Mouse (Mus musculus) forebrain, embryonic 14.5 days (tissue): ENCODE measurements around the gene Gfi1. TPM values are rescaled to one million over a fixed set of nuclear protein-coding genes. Genes with fewer than 3 reads are reported as not detected.

Experiments
- ATAC-seq: fragments of 200-750 bp; cut with Nextera tagmentation; 2 replicates; pipeline ENCODE4 v1.8.0; 2017; ENCODE audit warnings: mild to moderate bottlenecking, moderate library complexity
- DNase-seq: peaks from one replicate; pipeline ENCODE4 v3.0.0-alpha.2; 2015; ENCODE audit warnings: low spot score
- H3K27ac ChIP-seq: fragments of 300-500 bp; sonication (generic); 2 replicates; pipeline ENCODE4 v1.5.1; 2014; ENCODE audit warnings: low read depth, mild to moderate bottlenecking, control low read depth, low read length, moderate library complexity
- H3K27me3 ChIP-seq: fragments of 300-500 bp; sonication (generic); replicated peaks from 2 replicates; pipeline ENCODE4 v1.6.1; 2014; ENCODE audit warnings: low read length, control low read depth, mixed read lengths; ENCODE audit not compliant: control insufficient read depth, insufficient read depth
- H3K36me3 ChIP-seq: fragments of 300-500 bp; sonication (generic); 2 replicates; pipeline ENCODE4 v1.6.1; 2014; ENCODE audit warnings: low read length, control low read depth; ENCODE audit not compliant: control insufficient read depth, insufficient read depth
- H3K4me1 ChIP-seq: fragments of 300-500 bp; sonication (generic); 2 replicates; pipeline ENCODE4 v1.6.1; 2014; ENCODE audit warnings: antibody characterized with exemption, low read length, control low read depth; ENCODE audit not compliant: control insufficient read depth, insufficient read depth
- H3K4me2 ChIP-seq: fragments of 300-500 bp; sonication (generic); 2 replicates; pipeline ENCODE4 v1.6.1; 2014; ENCODE audit warnings: mild to moderate bottlenecking, control low read depth, low read length
- H3K4me3 ChIP-seq: fragments of 300-500 bp; sonication (generic); 2 replicates; pipeline ENCODE4 v1.5.1; 2014; ENCODE audit warnings: low read depth, low read length, control low read depth
- H3K9ac ChIP-seq: fragments of 300-500 bp; sonication (generic); 2 replicates; pipeline ENCODE4 v1.6.1; 2014; ENCODE audit warnings: mild to moderate bottlenecking, low read length, control low read depth, moderate library complexity
- H3K9me3 ChIP-seq: fragments of 300-500 bp; sonication (generic); replicated peaks from 2 replicates; pipeline ENCODE4 v1.6.1; 2016; ENCODE audit warnings: low read length, control low read depth, mixed read lengths; ENCODE audit not compliant: control insufficient read depth
- WGBS: fragments of 180-500 bp; shearing (Covaris S2); extraction: QIAGEN DNeasy Blood & Tissue Kit; methylation state at CpG from one replicate; pipeline ENCODE4 v1.1.7; 2014; 5-methylcytosine and 5-hydroxymethylcytosine counted together
- polyA plus RNA-seq: library from polyadenylated mRNA; unstranded; fragments of >200 nt; fragmentation: Nextera tagmentation; extraction: Ambion mirVana; gene quantifications from 2 replicates; pipeline ENCODE4 v1.2.1, GENCODE M21; 2014

The Gfi1 gene
- polyA plus RNA-seq, 1 experiment from 2014 or later = not detected

GRCm38 (mm10) chr5:107724661-107725434 is 988 bp downstream of the Gfi1 start:
- Histone ChIP-seq H3K9ac (no peak overlapping the region), H3K27ac (no peak overlapping the region), H3K36me3 (no peaks in the 10 kb centered on the region), H3K4me2 (peak overlapping the region; percentile 33), H3K4me1 (peaks cover 8% of the 10 kb centered on the region), H3K27me3 (peaks cover 82% of the 10 kb centered on the region), H3K9me3 (no peaks in the 10 kb centered on the region), H3K4me3 (peak overlapping the region; percentile 10; the same call in 1 of the 2 replicates)
- ATAC-seq = 0 out of 2 replicates have a peak, but pooled peaks have one; percentile 7
- under 1% methylated on average over 52 of the region's 52 CpGs for WGBS
- no peak for DNase-seq

- H3K27me3 ChIP-seq = peaks cover 91% of the 10 kb centered on the region
- H3K4me1 ChIP-seq = peaks cover 8% of the 10 kb centered on the region
- peak overlapping the region; percentile 13; the same call in 1 of the 2 replicates for H3K4me3 ChIP-seq
- H3K4me2 ChIP-seq = peak overlapping the region; percentile 21; the same call in 1 of the 2 replicates
- ATAC-seq (no peak), DNase-seq (no peak)
- H3K36me3 ChIP-seq = no peaks in the 10 kb centered on the region
- no peak overlapping the region for H3K27ac ChIP-seq
- no peak overlapping the region for H3K9ac ChIP-seq
- H3K9me3 ChIP-seq = no peaks in the 10 kb centered on the region
- under 1% methylated on average over 49 of the region's 49 CpGs for WGBS
Observed at GRCm38 (mm10) chr5:107723541-107724511, 2.0 kb downstream of the Gfi1 start.

GRCm38 (mm10) chr5:107722661-107723532 is 2.9 kb downstream of the Gfi1 start:
- Histone ChIP-seq H3K4me1 (peaks cover 8% of the 10 kb centered on the region), H3K27me3 (peaks cover 89% of the 10 kb centered on the region)
- under 1% methylated on average over 34 of the region's 34 CpGs for WGBS

GRCm38 (mm10) chr5:107721638-107722011 is 4.2 kb downstream of the Gfi1 start:
- Histone ChIP-seq H3K4me1 (peaks cover 8% of the 10 kb centered on the region), H3K36me3 (no peaks in the 10 kb centered on the region), H3K27me3 (peaks cover 95% of the 10 kb centered on the region), H3K9ac (no peak overlapping the region), H3K4me2 (peak overlapping the region; percentile 45), H3K9me3 (no peaks in the 10 kb centered on the region), H3K27ac (no peak overlapping the region), H3K4me3 (peak overlapping the region; percentile 25)
- ATAC-seq = peak; percentile 21; the same call in 1 of the 2 replicates
- no peak for DNase-seq
- 1% methylated on average over 32 of the region's 33 CpGs for WGBS

More at GRCm38 (mm10) chr5:107722661-107723532, 2.9 kb downstream of the Gfi1 start:
- H3K36me3 ChIP-seq = no peaks in the 10 kb centered on the region
- H3K9ac ChIP-seq = no peak overlapping the region
- peak overlapping the region; percentile 13; the same call in 1 of the 2 replicates for H3K4me3 ChIP-seq
- ATAC-seq (no peak), DNase-seq (no peak)
- H3K4me2 ChIP-seq = peak overlapping the region; percentile 21; the same call in 1 of the 2 replicates
- H3K27ac ChIP-seq = no peak overlapping the region
- H3K9me3 ChIP-seq = no peaks in the 10 kb centered on the region

GRCm38 (mm10) chr5:107720991-107721637 is 4.7 kb downstream of the Gfi1 start:
- no peak for DNase-seq
- H3K4me2 ChIP-seq = peak overlapping the region; percentile 45
- H3K9me3 ChIP-seq = no peaks in the 10 kb centered on the region
- WGBS = under 1% methylated on average over 52 of the region's 58 CpGs
- no peak overlapping the region for H3K27ac ChIP-seq
- peak overlapping the region; percentile 25 for H3K4me3 ChIP-seq
- H3K27me3 ChIP-seq = peaks cover 95% of the 10 kb centered on the region
- no peaks in the 10 kb centered on the region for H3K36me3 ChIP-seq
- H3K4me1 ChIP-seq = peaks cover 8% of the 10 kb centered on the region
- H3K9ac ChIP-seq = no peak overlapping the region
- ATAC-seq = peak; percentile 22

- Histone ChIP-seq H3K27me3 (peaks cover 89% of the 10 kb centered on the region), H3K9ac (no peak overlapping the region), H3K9me3 (no peaks in the 10 kb centered on the region), H3K4me2 (no peak overlapping the region), H3K36me3 (no peaks in the 10 kb centered on the region), H3K4me3 (no peak overlapping the region), H3K27ac (no peak overlapping the region), H3K4me1 (peaks cover 8% of the 10 kb centered on the region)
- WGBS = 3% methylated on average over 5 of the region's 5 CpGs
- DNase-seq (no peak), ATAC-seq (no peak)
Observed at GRCm38 (mm10) chr5:107720511-107720910, 5.3 kb downstream of the Gfi1 start.

GRCm38 (mm10) chr5:107719786-107720185 is 6.0 kb downstream of the Gfi1 start:
- no peak for ATAC-seq

GRCm38 (mm10) chr5:107719209-107719608 is 6.6 kb downstream of the Gfi1 start:
- Histone ChIP-seq H3K4me2 (no peak overlapping the region), H3K4me3 (no peak overlapping the region), H3K9me3 (no peaks in the 10 kb centered on the region), H3K27ac (no peak overlapping the region), H3K9ac (no peak overlapping the region), H3K27me3 (peaks cover 80% of the 10 kb centered on the region), H3K4me1 (peaks cover 5% of the 10 kb centered on the region; the same call in 1 of the 2 replicates), H3K36me3 (no peaks in the 10 kb centered on the region)
- ATAC-seq = no peak
- WGBS = 27% methylated on average over 3 of the region's 3 CpGs
- DNase-seq = no peak

More at GRCm38 (mm10) chr5:107719786-107720185, 6.0 kb downstream of the Gfi1 start:
- no peak overlapping the region for H3K9ac ChIP-seq
- H3K36me3 ChIP-seq = no peaks in the 10 kb centered on the region
- no peak overlapping the region for H3K4me3 ChIP-seq
- no peaks in the 10 kb centered on the region for H3K9me3 ChIP-seq
- H3K27ac ChIP-seq = no peak overlapping the region
- no peak overlapping the region for H3K4me2 ChIP-seq
- peaks cover 82% of the 10 kb centered on the region for H3K27me3 ChIP-seq
- no peak for DNase-seq
- 24% methylated on average over 1 of the region's 1 CpGs for WGBS
- H3K4me1 ChIP-seq = peaks cover 5% of the 10 kb centered on the region; the same call in 1 of the 2 replicates
